Mouse (Mus musculus) megakaryocyte, adult 5-6 weeks (primary cell): Measurements from ENCODE around the gene Arhgef17. TPM values are rescaled to one million over a fixed set of nuclear protein-coding genes. Genes with fewer than 3 reads are reported as not detected.

Experiments used
- ATAC-seq: 2 replicates; pipeline ENCODE4 v1.8.0; 2016; ENCODE audit warnings: mild to moderate bottlenecking, inconsistent platforms; ENCODE audit not compliant: poor library complexity, severe bottlenecking
- total RNA-seq, 2 experiments: library from RNA; stranded (forward) in 1 of 2; stranded (reverse) in 1 of 2; fragments of 153-499, 151-499 nt in 1 of 2; fragments of 221-1000, 200-1000 nt in 1 of 2; gene quantifications; 2 replicates each; pipeline versions ENCODE4 v1.2.3 to v1.2.4; 2015 to 2017

Gene Arhgef17
- total RNA-seq, 2 experiments from 2014 or later = 0.09 TPM; not detected in 1

DNA sequence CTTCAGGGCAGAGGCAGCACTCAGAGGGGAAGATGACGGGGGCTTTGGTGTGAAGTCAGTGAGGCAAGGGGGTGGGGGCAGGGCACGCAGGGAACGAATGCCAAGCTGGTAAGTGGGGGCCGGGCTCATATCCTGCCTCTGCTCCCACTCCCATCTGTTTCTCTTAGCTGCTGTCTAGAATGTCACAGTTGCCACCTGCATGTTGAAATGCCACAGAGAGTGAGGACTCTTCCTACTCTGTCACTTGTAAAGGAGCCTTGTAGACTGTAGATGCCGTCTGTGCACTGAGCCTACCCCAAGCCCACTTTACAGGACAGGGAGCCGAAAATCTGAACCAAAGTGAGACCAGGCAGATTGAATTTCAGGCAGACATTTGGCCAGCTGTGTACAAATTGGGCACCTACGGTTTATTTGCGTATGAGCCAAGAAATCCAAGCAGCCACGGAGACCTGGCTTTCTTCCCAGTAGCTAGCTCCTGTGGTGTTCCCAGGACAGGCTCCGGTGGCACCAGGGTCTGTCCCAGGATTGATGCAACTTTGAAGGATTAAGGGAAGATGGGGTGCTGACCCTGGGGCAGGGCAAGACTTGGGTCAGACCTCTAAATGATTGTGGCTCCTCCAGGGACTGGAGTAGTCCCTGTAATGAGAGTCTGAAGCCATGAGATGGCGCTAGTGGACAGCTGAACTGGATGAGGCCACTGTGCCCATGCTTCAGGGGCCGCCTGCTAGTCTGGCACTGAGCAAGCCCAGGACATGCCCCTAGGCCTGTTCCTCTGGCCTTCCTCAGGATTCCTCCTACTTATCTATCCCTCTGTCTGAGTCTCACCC lies 11.1 kb upstream of the Arhgef17 start:
- ATAC-seq = peak; percentile 78

GRCm38 (mm10) chr7:100941169-100941568 lies 9.3 kb upstream of the Arhgef17 start:
- no peak for ATAC-seq

- ATAC-seq = no peak
These were observed 6.2 kb upstream of the Arhgef17 start for GRCm38 (mm10) chr7:100938106-100938505.

- no peak for ATAC-seq
These were observed 5.6 kb upstream of the Arhgef17 start for GRCm38 (mm10) chr7:100937481-100937880.

DNA sequence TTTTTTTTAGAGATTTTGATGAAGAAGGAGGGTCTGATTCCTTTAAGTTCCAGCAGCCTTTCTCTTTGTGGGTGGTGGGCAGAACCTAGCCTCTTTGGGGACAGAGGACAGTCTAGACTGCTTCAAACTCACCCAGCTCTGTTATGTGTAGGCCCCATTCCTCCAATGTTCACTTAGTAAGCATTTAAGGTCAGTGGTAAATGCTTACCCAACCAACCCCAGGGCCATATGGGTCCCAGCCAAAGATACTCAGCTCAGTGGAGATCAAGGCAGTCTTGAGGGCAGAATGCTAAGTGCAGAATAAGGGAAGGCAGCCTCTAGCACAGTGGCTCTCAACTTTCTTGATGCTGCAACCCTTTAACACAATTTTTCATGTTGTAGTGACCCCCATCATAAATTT lies 1.6 kb upstream of the Arhgef17 start:
- no peak for ATAC-seq

DNA sequence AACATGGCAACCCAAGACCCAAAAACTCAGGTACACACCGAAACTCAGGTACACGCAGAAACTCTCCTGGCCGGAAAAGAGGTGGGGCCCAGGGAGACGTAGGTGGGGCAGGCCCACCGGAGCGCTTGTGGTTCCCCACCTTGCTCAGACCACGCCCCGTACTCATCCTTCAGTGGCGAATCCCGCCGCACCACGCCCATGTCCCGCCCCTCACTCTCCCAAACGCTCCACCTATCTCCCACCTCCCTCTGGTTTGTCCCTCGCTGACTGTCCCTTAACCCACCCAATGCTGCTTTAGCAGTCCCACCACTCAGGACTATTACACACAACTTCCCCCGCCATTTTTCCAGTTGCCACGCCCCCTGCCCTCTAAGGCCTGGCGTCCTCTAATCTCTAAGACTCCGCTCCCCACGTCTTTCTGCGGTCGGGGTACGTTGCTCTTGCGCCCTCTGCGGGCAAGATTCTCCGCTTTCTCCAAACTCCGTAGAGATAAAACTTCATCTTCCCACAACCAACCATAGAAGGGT lies 637 bp upstream of the Arhgef17 start:
- peak; percentile 84 for ATAC-seq

DNA sequence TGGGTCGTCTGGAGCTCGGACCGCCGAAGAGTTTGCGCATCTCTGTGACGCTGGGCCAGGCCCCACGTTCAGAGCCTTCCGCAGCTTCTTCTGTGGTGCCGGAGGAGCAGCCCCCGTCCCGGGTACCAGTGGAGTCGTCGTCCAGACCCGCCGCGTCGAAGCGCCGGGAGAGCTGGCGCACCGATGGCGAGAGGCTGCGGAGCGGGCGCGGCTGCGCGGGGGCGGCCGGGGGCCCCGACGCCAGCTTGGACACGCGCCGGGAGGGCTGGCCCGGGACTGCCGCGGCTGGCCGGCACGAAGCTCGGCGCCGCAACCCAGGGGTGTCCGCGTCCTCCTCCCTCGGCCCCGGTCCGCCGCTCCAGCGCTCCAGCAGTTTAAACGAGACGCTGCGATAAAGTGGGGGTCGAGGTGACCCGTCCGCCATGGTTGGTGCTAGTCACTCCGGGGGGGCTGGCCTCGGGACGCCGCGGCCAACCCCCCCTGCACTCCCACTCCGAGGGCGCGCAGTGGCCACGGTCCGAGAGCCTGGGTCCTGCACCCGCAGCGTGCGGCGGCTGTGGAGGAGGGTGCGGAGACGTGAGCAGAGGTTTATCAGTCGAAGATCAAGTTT lies 486 bp downstream of the Arhgef17 start:
- ATAC-seq = no peak

- no peak for ATAC-seq
These were observed 1.1 kb downstream of the Arhgef17 start for GRCm38 (mm10) chr7:100930619-100931315.

DNA sequence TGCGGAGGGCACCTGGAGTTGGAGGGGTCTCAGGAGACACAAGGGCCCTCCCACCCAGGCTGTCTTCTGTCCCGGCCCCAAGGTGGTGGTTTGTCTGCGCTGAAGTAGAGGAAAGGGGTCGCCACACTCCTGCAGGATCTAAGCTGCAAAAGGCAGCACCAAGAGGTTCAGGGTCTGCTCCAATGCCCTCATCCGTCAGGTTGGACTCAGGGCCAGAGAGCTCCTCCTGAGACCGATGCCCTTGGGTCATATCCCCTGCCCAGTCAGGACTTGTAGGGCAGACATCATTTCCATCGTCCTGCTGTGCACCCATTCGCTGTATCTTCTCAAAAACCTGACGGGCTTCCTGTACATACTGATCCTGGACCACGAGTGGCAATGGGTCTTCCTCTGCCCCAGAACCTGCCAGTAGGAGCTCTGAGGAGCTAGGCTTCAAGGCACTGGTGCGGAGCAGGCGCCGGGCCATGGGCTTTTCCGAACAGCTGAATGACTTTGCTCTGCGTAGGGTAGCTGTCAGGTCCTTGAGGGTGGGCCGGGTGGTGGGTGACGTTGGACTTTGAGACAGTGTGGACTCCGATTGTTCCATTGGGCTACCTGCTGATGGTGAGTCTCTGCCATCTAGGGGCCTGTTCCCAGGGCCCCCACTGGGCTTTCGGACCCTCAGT lies 2.1 kb downstream of the Arhgef17 start:
- no peak for ATAC-seq

GRCm38 (mm10) chr7:100928456-100928855 lies 3.5 kb downstream of the Arhgef17 start:
- no peak for ATAC-seq

DNA sequence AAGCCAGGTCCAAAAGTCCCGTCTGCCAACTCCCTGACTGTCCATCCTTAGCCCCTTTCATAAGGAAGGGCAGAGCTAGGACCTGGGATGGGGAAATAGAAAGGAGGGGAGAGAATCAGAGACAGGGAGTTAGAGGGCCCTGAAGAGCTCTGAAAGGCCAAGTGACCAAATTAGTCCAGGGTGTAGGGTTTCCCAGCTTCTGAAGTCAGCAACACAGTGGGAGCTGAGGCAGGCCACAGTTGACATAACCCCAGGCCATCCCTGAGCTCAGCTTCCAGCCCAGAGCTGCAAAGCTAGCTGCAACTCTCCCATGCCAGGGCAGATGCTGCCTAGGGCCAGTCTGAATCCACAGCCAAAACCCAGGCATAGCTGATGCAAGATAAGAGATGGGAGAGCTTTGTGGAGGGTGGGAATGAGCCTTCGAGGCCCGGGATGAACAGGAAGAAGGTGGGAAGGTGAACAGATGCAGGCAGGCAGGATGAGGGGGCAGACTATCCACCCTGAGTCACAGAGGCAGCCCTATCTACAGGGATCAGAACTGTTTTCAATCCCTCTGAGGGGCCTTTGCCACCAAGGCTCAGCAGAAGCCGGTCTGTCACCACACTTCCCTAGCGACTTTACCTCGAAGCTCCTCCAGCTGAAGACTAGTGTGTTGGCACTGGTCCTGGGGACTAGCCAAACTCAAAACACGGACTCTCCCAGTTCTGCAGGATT lies 4.5 kb downstream of the Arhgef17 start:
- no peak for ATAC-seq

- ATAC-seq = no peak
These were observed 5.5 kb downstream of the Arhgef17 start for GRCm38 (mm10) chr7:100926311-100926923.

DNA sequence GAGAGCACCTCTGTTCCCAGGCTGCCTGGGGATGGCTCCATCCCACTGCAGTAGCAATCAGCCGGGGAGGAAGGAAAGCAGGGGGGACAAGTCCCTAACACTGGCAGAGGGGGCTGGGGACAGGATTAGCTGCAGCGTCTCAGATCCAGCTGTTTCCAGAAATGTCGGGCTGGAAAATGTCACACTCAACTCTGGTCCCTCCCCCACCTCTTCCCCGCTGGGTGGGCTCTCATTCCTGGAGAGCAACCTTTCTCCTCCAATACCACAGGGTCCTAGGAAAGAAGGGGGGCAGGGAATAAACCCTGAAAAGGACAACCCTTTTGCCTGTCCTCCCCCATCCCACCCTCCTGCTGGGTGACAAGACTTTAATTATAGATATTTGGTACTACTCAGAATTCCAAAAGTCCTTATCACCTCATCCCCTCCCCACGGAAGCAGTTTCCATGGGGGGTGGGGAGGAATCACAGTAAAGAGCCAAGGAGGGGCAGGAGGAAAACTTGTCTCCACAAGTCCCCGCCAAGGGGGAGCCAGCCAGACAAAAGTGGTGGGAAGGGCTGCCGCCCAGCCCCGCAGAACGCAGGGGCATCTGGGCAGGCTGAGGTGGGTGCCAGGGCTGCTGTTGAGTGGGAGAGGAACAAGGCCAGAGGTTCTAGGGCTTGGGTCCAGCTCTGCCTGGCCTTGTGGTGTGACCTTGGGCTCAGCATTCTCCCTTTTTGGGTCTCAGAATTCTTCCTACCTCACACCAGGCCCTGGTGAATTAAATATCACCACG lies 7.0 kb downstream of the Arhgef17 start:
- no peak for ATAC-seq

- ATAC-seq = no peak
These were observed 7.7 kb downstream of the Arhgef17 start for GRCm38 (mm10) chr7:100924200-100924599.

GRCm38 (mm10) chr7:100922907-100923306 lies 9.0 kb downstream of the Arhgef17 start:
- ATAC-seq = no peak

GRCm38 (mm10) chr7:100921289-100921688 lies 10.6 kb downstream of the Arhgef17 start:
- no peak for ATAC-seq

DNA sequence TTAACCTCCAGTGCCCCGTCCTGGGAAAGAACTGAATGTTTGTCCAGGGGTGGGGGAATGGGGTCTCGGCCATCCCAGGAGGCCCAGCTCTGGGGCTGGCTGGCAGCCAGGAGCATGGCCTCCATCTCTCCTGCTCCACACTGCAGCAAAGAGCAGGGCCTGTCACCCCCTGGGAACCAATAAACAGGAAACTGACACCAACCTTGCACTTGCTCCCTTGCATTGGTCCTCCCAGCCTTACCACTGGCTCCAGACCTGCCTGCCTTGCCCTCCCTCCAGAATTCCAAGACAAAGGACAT lies 12.1 kb downstream of the Arhgef17 start:
- ATAC-seq = no peak

DNA sequence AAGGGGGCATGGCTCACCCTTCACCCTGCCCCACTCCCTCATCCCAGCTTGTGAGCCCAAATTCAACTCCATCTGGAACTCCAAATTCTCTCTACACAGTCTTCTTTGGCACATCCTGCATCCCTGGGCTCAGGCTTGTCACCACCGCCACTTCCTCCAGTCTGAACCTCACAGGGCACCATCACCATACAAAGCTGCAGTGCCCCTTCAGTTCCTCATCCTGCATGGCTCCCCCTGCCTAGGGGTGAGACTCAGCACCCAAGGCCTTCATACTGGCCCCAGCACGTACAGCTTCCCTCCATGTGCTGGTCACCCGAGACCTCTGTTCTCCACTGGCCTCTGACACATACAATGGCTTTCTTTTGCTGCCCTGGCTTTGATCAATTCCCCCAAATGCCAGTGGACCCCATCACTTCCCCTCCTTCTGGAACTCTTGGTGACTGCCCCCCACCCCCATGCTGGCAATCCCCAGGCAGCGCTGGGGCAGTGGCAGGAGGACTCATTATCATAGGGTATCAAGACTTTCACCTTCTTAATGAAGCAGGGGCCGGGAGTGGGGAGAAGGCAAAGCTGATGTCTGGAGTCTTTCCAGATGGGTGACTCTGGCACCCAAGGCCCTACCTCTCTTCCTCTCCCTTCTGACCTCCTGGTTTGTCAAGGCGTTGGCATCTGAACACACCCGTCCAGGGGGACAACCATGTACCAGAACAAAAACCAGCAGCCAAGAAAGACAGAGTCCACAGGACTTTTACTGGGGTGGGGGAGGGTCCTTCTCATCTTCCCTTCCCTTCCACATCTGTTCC lies 12.7 kb downstream of the Arhgef17 start:
- ATAC-seq = no peak

GRCm38 (mm10) chr7:100918176-100918575 lies 13.7 kb downstream of the Arhgef17 start:
- no peak for ATAC-seq
